Mouse (Mus musculus): ENCODE data around the gene Prr11.
"Not testable (repeated sequence)": the region's sequence is repeated elsewhere in the genome, so short reads cannot be mapped to it uniquely, and the experiment has no call there.

Gene Prr11

DNA sequence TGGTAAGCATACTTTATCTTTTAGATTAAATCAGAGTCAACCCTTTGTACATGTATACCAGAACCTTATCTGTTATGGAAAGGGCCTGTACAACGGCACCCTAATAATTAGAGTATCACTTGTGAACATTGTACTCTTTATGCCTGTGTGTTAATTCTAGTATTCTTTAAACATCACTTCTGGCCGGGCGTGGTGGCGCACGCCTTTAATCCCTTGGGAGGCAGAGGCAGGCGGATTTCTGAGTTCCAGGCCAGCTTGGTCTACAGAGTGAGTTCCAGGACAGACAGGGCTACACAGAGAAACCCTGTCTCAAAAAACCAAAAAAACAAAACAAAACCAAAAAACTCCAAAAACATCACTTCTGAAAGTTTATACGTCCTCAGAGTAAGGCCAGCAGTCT is 59.6 kb downstream of the Prr11 start:
- CTCF ChIA-PET = not testable (repeated sequence)

DNA sequence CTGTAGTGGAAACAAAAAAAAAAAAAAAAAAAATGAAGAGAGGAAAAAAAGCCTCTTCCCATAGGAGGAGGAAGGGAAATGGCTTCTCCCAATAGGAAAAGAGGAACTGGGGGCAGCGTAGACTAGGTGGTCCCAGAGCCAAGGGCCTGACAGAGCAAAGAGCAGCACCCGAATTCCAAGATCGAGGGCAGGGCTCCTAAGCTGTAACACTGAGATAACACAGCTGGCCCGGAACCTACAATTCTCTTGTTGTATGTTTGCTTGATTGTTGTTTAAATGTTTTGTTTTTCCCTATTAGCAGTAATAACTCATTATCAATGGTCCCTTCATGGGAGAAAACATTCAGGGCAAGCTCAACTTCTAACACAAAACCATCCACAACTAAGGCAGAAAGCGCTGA is 61.5 kb downstream of the Prr11 start:
- CTCF ChIA-PET = no interaction called here

- CTCF ChIA-PET = no interaction called here
Observed at GRCm38 (mm10) chr11:87043052-87043451, 65.5 kb downstream of the Prr11 start.

- CTCF ChIA-PET = interaction anchor here (0.6 kb wide), 1 partner anchor 9 kb away, joined by 3 read pairs; no protein-coding TSS in a partner anchor
Observed at GRCm38 (mm10) chr11:87039307-87039963, 69.1 kb downstream of the Prr11 start.
